Mouse (Mus musculus) kidney, adult 2 months (tissue): ENCODE measurements around the gene Trappc2. TPM values are rescaled to one million over a fixed set of nuclear protein-coding genes. Genes with fewer than 3 reads are reported as not detected.
A peak's percentile ranks its signal among the peaks of the same experiment; 100 is the strongest.

Experiments
- DNase-seq: peaks from one replicate; pipeline ENCODE4 v3.0.0; 2021
- H3K27ac ChIP-seq: fragments of 200-500 bp; 2 replicates; pipeline ENCODE4 v1.5.1; 2012; ENCODE audit warnings: low read depth, low read length, control low read depth, inconsistent platforms; ENCODE audit not compliant: insufficient read depth
- H3K27me3 ChIP-seq: fragments of 200-500 bp; replicated peaks from 2 replicates; pipeline ENCODE4 v1.6.1; 2012; ENCODE audit warnings: mild to moderate bottlenecking, moderate library complexity, low read length, inconsistent platforms; ENCODE audit not compliant: control insufficient read depth, insufficient read depth
- H3K36me3 ChIP-seq: fragments of 200-500 bp; 2 replicates; pipeline ENCODE4 v1.6.1; 2012; ENCODE audit warnings: mild to moderate bottlenecking, moderate library complexity, low read length, inconsistent platforms; ENCODE audit not compliant: control insufficient read depth, insufficient read depth
- H3K4me1 ChIP-seq: fragments of 200-500 bp; 2 replicates; pipeline ENCODE4 v1.6.1; 2011; ENCODE audit warnings: low read length; ENCODE audit not compliant: control insufficient read depth, insufficient read depth
- H3K4me3 ChIP-seq: fragments of 200-500 bp; 2 replicates; pipeline ENCODE4 v1.5.1; 2011; ENCODE audit warnings: mild to moderate bottlenecking, low read depth, low read length, control low read depth; ENCODE audit not compliant: insufficient read depth
- CTCF ChIP-seq: fragments of 200-500 bp; conservative IDR thresholded peaks from 2 replicates; pipeline ENCODE4 v1.5.1; 2011; ENCODE audit warnings: low read depth, mild to moderate bottlenecking, control low read depth, low read length, moderate library complexity, mixed read lengths; ENCODE audit not compliant: insufficient read depth, insufficient read length
- POLR2A ChIP-seq: fragments of 200-500 bp; IDR thresholded peaks from one replicate; pipeline ENCODE4 v1.6.1; 2011; ENCODE audit warnings: low read depth, low read length, control low read depth
- WGBS: fragments of 180-500 bp; shearing (Covaris S2); methylation state at CpG from one replicate; pipeline ENCODE4 v1.1.7; 2018; 5-methylcytosine and 5-hydroxymethylcytosine counted together
- polyA plus RNA-seq: library from polyadenylated mRNA; depleted of rRNA; stranded (reverse); fragments of >200 nt; gene quantifications from 2 replicates; pipeline ENCODE4 v1.2.3, GENCODE M21; 2012

The Trappc2 gene
- polyA plus RNA-seq, 1 experiment, result 5.8 TPM

DNA sequence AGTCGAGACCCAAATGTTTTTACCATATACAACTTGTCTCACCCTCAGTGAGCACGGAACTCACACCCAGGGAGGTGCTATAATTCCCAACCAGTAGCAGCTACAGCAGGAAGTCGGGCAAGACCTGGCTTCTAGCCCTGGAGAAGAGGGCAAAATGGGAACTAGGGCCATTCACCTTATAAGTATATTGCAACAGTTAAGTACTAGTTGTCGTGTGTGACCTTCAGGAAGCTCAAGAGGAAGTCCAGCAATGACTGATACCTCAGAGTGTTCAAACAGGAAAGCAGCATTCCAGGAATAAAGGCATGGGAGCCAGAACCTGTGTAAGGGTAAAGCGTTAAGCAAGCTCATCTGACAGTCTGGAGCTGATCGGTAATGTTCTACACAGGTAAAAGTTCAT, 13.2 kb downstream of the Trappc2 start:
- Histone ChIP-seq H3K4me3 (no peak overlapping the region), H3K27ac (no peak overlapping the region), H3K36me3 (no peaks in the 10 kb centered on the region; the same call in 1 of the 2 replicates), H3K4me1 (no peaks in the 10 kb centered on the region), H3K27me3 (no peaks in the 10 kb centered on the region)
- DNase-seq, result no peak
- WGBS, result 55% methylated on average over 6 of the region's 6 CpGs
- TF ChIP-seq CTCF (no peak), POLR2A (no peak)

GRCm38 (mm10) chrX:166454331-166454730, 14.0 kb downstream of the Trappc2 start:
- no peaks in the 10 kb centered on the region for H3K4me1 ChIP-seq
- no peaks in the 10 kb centered on the region for H3K27me3 ChIP-seq
- WGBS, result 91% methylated on average over 3 of the region's 3 CpGs
- no peak overlapping the region for H3K4me3 ChIP-seq
- H3K36me3 ChIP-seq, result no peaks in the 10 kb centered on the region; the same call in 1 of the 2 replicates
- DNase-seq, result no peak
- H3K27ac ChIP-seq, result no peak overlapping the region
- TF ChIP-seq CTCF (no peak), POLR2A (no peak)

GRCm38 (mm10) chrX:166455525-166455924, 15.2 kb downstream of the Trappc2 start:
- no peak for DNase-seq
- H3K4me1 ChIP-seq, result no peaks in the 10 kb centered on the region
- H3K36me3 ChIP-seq, result no peaks in the 10 kb centered on the region; the same call in 1 of the 2 replicates
- H3K27ac ChIP-seq, result no peak overlapping the region
- TF ChIP-seq CTCF (no peak), POLR2A (no peak)
- 94% methylated on average over 1 of the region's 1 CpGs for WGBS
- H3K4me3 ChIP-seq, result no peak overlapping the region
- H3K27me3 ChIP-seq, result no peaks in the 10 kb centered on the region

DNA sequence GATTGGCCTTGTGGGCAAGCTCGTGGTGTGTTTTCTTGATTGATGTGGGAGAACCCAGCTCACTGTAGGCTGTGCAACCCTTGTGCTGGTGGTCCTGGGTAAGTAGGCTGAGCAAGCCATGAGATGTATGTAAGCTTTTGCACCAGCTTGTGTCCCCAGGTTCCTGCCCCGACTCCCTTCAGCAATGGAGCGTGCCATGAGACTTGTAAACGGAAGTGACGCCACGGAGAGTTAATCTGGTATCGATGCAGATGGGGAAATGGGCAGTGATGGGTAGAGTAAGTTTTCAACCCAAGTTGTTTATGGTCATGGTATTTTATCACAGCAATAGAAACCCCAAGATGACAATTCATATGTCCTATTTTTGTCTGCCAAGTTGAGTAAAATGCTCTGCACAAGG, 27.9 kb downstream of the Trappc2 start:
- Histone ChIP-seq H3K27ac (no peak overlapping the region), H3K4me1 (no peaks in the 10 kb centered on the region), H3K27me3 (no peaks in the 10 kb centered on the region), H3K36me3 (no peaks in the 10 kb centered on the region), H3K4me3 (no peak overlapping the region)
- no peak for DNase-seq
- TF ChIP-seq CTCF (no peak), POLR2A (no peak)
- 85% methylated on average over 7 of the region's 7 CpGs for WGBS

GRCm38 (mm10) chrX:166472612-166473011, 32.2 kb downstream of the Trappc2 start:
- no peaks in the 10 kb centered on the region for H3K27me3 ChIP-seq
- no peaks in the 10 kb centered on the region; the same call in 1 of the 2 replicates for H3K36me3 ChIP-seq
- H3K4me3 ChIP-seq, result no peak overlapping the region
- WGBS, result 66% methylated on average over 6 of the region's 6 CpGs
- peaks cover 15% of the 10 kb centered on the region; the same call in 1 of the 2 replicates for H3K4me1 ChIP-seq
- TF ChIP-seq POLR2A, result no peak
- no peak for TF ChIP-seq CTCF
- H3K27ac ChIP-seq, result no peak overlapping the region
- DNase-seq, result no peak

DNA sequence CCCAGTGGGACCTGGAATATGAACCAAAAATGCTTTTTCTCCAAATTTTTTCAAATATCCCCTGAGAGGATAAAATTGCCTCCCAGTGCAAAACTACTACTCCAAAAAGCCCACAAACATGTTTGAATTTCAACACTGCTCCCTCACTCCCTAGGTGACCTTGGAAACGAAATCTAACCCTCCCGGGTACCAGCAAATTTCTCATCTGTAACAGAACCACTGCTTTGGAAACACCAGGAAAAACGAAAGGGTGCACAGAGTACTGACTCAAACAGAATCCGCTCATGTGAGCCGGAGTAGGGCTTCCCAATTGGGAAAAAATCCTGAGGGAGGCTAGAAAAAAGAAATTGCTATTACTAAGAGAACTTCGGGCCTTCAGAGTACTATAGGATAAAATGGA, 37.0 kb downstream of the Trappc2 start:
- peak; percentile 41 for DNase-seq
- 16% methylated on average over 6 of the region's 6 CpGs for WGBS
- no peaks in the 10 kb centered on the region for H3K27me3 ChIP-seq
- H3K4me3 ChIP-seq, result no peak overlapping the region
- peak overlapping the region; percentile 50; the same call in 1 of the 2 replicates for H3K27ac ChIP-seq
- peaks cover 18% of the 10 kb centered on the region; the same call in 1 of the 2 replicates for H3K4me1 ChIP-seq
- H3K36me3 ChIP-seq, result no peaks in the 10 kb centered on the region; the same call in 1 of the 2 replicates
- TF ChIP-seq CTCF (no peak), POLR2A (no peak)

GRCm38 (mm10) chrX:166478631-166479364, 38.4 kb downstream of the Trappc2 start:
- no peaks in the 10 kb centered on the region; the same call in 1 of the 2 replicates for H3K36me3 ChIP-seq
- peaks cover 17% of the 10 kb centered on the region; the same call in 1 of the 2 replicates for H3K4me1 ChIP-seq
- peak; percentile 44 for DNase-seq
- H3K27me3 ChIP-seq, result no peaks in the 10 kb centered on the region
- no peak for TF ChIP-seq CTCF
- TF ChIP-seq POLR2A, result no peak
- peak overlapping the region; percentile 97 for H3K4me3 ChIP-seq
- peak overlapping the region; percentile 94 for H3K27ac ChIP-seq
- 1% methylated on average over 28 of the region's 28 CpGs for WGBS
